Mouse (Mus musculus) forebrain, embryonic 13.5 days (tissue): ENCODE data around the gene Lrrc4c. TPM values are rescaled to one million over a fixed set of nuclear protein-coding genes. Genes with fewer than 3 reads are reported as not detected.

Experiments
- ATAC-seq: fragments of 200-750 bp; cut with Nextera tagmentation; 2 replicates; pipeline ENCODE4 v1.8.0; 2017
- H3K27ac ChIP-seq: fragments of 300-500 bp; sonication (generic); 2 replicates; pipeline ENCODE4 v1.5.1; 2015; ENCODE audit warnings: inconsistent platforms, mild to moderate bottlenecking, moderate library complexity
- H3K27me3 ChIP-seq: fragments of 300-500 bp; sonication (generic); 2 replicates; pipeline ENCODE4 v1.6.1; 2015; ENCODE audit warnings: mild to moderate bottlenecking, inconsistent platforms
- H3K36me3 ChIP-seq: fragments of 300-500 bp; sonication (generic); 2 replicates; pipeline ENCODE4 v1.6.1; 2015; ENCODE audit warnings: mild to moderate bottlenecking, inconsistent platforms; ENCODE audit not compliant: poor library complexity, severe bottlenecking
- H3K4me1 ChIP-seq: fragments of 300-500 bp; sonication (generic); 2 replicates; pipeline ENCODE4 v1.6.1; 2015; ENCODE audit warnings: inconsistent platforms
- H3K4me2 ChIP-seq: fragments of 300-500 bp; sonication (generic); 2 replicates; pipeline ENCODE4 v1.6.1; 2015; ENCODE audit warnings: inconsistent platforms, mild to moderate bottlenecking, moderate library complexity
- H3K4me3 ChIP-seq: fragments of 300-500 bp; sonication (generic); 2 replicates; pipeline ENCODE4 v1.5.1; 2015; ENCODE audit warnings: mild to moderate bottlenecking, inconsistent platforms
- H3K9ac ChIP-seq: fragments of 300-500 bp; sonication (generic); 2 replicates; pipeline ENCODE4 v1.6.1; 2015; ENCODE audit warnings: mild to moderate bottlenecking, inconsistent platforms
- H3K9me3 ChIP-seq: fragments of 300-500 bp; sonication (generic); replicated peaks from 2 replicates; pipeline ENCODE4 v1.6.1; 2016; ENCODE audit warnings: inconsistent platforms
- WGBS: fragments of 180-500 bp; shearing (Covaris S2); methylation state at CpG from one replicate; pipeline ENCODE4 v1.1.7; 2015; 5-methylcytosine and 5-hydroxymethylcytosine counted together
- microRNA-seq: library from miRNA; unstranded; fragments of <30 nt; microRNA quantifications from one replicate; pipeline ENCODE4, GENCODE M21; 2016
- polyA plus RNA-seq: library from polyadenylated mRNA; unstranded; fragments of >200 nt; fragmentation: Nextera tagmentation; extraction: Ambion mirVana; gene quantifications from 2 replicates; pipeline ENCODE4 v1.2.1, GENCODE M21; 2015

Gene Lrrc4c
- polyA plus RNA-seq, 1 experiment from 2014 or later: 11.2 TPM

- no peak overlapping the region for H3K9ac ChIP-seq
- no peak overlapping the region for H3K4me2 ChIP-seq
- H3K4me3 ChIP-seq: no peak overlapping the region
- no peak overlapping the region for H3K27ac ChIP-seq
- WGBS: 10% methylated on average over 3 of the region's 3 CpGs
- H3K36me3 ChIP-seq: no peaks in the 10 kb centered on the region
- H3K4me1 ChIP-seq: peaks cover 16% of the 10 kb centered on the region
- no peaks in the 10 kb centered on the region for H3K9me3 ChIP-seq
- no peaks in the 10 kb centered on the region for H3K27me3 ChIP-seq
- no peak for ATAC-seq
These were observed 1286.8 kb downstream of the Lrrc4c start for GRCm38 (mm10) chr2:97604688-97605215.

- H3K27ac ChIP-seq: no peak overlapping the region
- no peak overlapping the region for H3K4me2 ChIP-seq
- H3K9me3 ChIP-seq: no peaks in the 10 kb centered on the region
- no peaks in the 10 kb centered on the region for H3K27me3 ChIP-seq
- ATAC-seq: no peak
- no peaks in the 10 kb centered on the region for H3K36me3 ChIP-seq
- H3K4me1 ChIP-seq: peaks cover 13% of the 10 kb centered on the region
- H3K9ac ChIP-seq: no peak overlapping the region
- no peak overlapping the region for H3K4me3 ChIP-seq
These were observed 1291.5 kb downstream of the Lrrc4c start for GRCm38 (mm10) chr2:97609436-97609835.

GRCm38 (mm10) chr2:97610566-97610965, 1292.6 kb downstream of the Lrrc4c start:
- H3K4me1 ChIP-seq: peaks cover 5% of the 10 kb centered on the region; the same call in 1 of the 2 replicates
- no peak overlapping the region for H3K27ac ChIP-seq
- ATAC-seq: no peak
- no peaks in the 10 kb centered on the region for H3K36me3 ChIP-seq
- H3K4me2 ChIP-seq: no peak overlapping the region
- WGBS: 79% methylated on average over 2 of the region's 2 CpGs
- H3K4me3 ChIP-seq: no peak overlapping the region
- no peaks in the 10 kb centered on the region for H3K9me3 ChIP-seq
- no peaks in the 10 kb centered on the region for H3K27me3 ChIP-seq
- H3K9ac ChIP-seq: no peak overlapping the region

GRCm38 (mm10) chr2:97614724-97615123, 1296.8 kb downstream of the Lrrc4c start:
- ATAC-seq: no peak
- Histone ChIP-seq H3K4me1 (no peaks in the 10 kb centered on the region; the same call in 1 of the 2 replicates), H3K27me3 (no peaks in the 10 kb centered on the region), H3K9me3 (peaks cover under 1% of the 10 kb centered on the region; the same call in 1 of the 2 replicates), H3K9ac (no peak overlapping the region), H3K4me3 (no peak overlapping the region), H3K27ac (no peak overlapping the region), H3K36me3 (no peaks in the 10 kb centered on the region), H3K4me2 (no peak overlapping the region)
- whole genome bisulfite sequencing: 85% methylated on average over 2 of the region's 2 CpGs

GRCm38 (mm10) chr2:97618589-97618988, 1300.6 kb downstream of the Lrrc4c start:
- Histone ChIP-seq H3K27me3 (no peaks in the 10 kb centered on the region), H3K9me3 (peaks cover 5% of the 10 kb centered on the region; the same call in 1 of the 2 replicates), H3K4me1 (no peaks in the 10 kb centered on the region), H3K4me3 (no peak overlapping the region), H3K4me2 (no peak overlapping the region), H3K36me3 (no peaks in the 10 kb centered on the region), H3K9ac (no peak overlapping the region), H3K27ac (no peak overlapping the region)
- ATAC-seq: no peak
- WGBS: 96% methylated on average over 1 of the region's 1 CpGs

GRCm38 (mm10) chr2:97639941-97640340, 1322.0 kb downstream of the Lrrc4c start:
- Histone ChIP-seq H3K4me3 (no peak overlapping the region), H3K4me2 (no peak overlapping the region), H3K36me3 (no peaks in the 10 kb centered on the region), H3K27ac (no peak overlapping the region), H3K4me1 (no peaks in the 10 kb centered on the region), H3K9me3 (no peaks in the 10 kb centered on the region), H3K9ac (no peak overlapping the region), H3K27me3 (no peaks in the 10 kb centered on the region)
- 92% methylated on average over 2 of the region's 2 CpGs for WGBS
- ATAC-seq: no peak

- no peak overlapping the region for H3K4me3 ChIP-seq
- no peak overlapping the region for H3K9ac ChIP-seq
- H3K36me3 ChIP-seq: no peaks in the 10 kb centered on the region
- H3K4me1 ChIP-seq: no peaks in the 10 kb centered on the region
- H3K27me3 ChIP-seq: no peaks in the 10 kb centered on the region
- H3K9me3 ChIP-seq: no peaks in the 10 kb centered on the region
- no peak for ATAC-seq
- H3K27ac ChIP-seq: no peak overlapping the region
- H3K4me2 ChIP-seq: no peak overlapping the region
These were observed 1323.7 kb downstream of the Lrrc4c start for GRCm38 (mm10) chr2:97641661-97642060.

GRCm38 (mm10) chr2:97652711-97653110, 1334.7 kb downstream of the Lrrc4c start:
- Histone ChIP-seq H3K4me1 (no peaks in the 10 kb centered on the region), H3K4me3 (no peak overlapping the region), H3K9me3 (0 out of 2 replicates have a peak, but pooled peaks cover 5% of the 10 kb centered on the region), H3K36me3 (no peaks in the 10 kb centered on the region), H3K27me3 (no peaks in the 10 kb centered on the region), H3K4me2 (no peak overlapping the region), H3K9ac (no peak overlapping the region), H3K27ac (no peak overlapping the region)
- no peak for ATAC-seq
- 4% methylated on average over 1 of the region's 1 CpGs for WGBS

Small RNAs within 50 kb of the gene (microRNA-seq; reads per million reads assigned to microRNA genes)
- gene Gm44320: not detected
